Mouse (Mus musculus): ENCODE results near the gene Irf8. TPM values are rescaled to one million over a fixed set of nuclear protein-coding genes. Genes with fewer than 3 reads are reported as not detected.

Irf8 gene
- total and polyA plus RNA-seq, 2 experiments: 5.5 to 7.0 TPM

- no peaks in the 10 kb centered on the region for H3K79me2 ChIP-seq (ENCODE audit: control insufficient read depth, insufficient read depth, low read length)
- H3K27ac ChIP-seq (replicated peaks; ENCODE audit: insufficient read depth, low read depth, low read length): no peak overlapping the region
- no peak overlapping the region for H3K9ac ChIP-seq (ENCODE audit: low read depth, low read length)
- H3K36me3 ChIP-seq (ENCODE audit: control insufficient read depth, insufficient read depth, low read length): no peaks in the 10 kb centered on the region; the same call in 1 of the 2 replicates
- peaks cover 8% of the 10 kb centered on the region; the same call in 1 of the 2 replicates for H3K4me1 ChIP-seq (ENCODE audit: control insufficient read depth, insufficient read depth, low read length)
- WGBS: 97% methylated on average over 22 of the region's 22 CpGs
- TF ChIP-seq POLR2A (IDR thresholded peaks at IDR 0.05; ENCODE audit: extremely low read depth, insufficient read depth, low read length) (no peak), CTCF (IDR thresholded peaks at IDR 0.05; ENCODE audit: low read depth, low read length) (no peak)
- no peak for DNase-seq (ENCODE audit: extremely low read depth, low read depth, low spot score)
- no peaks in the 10 kb centered on the region for H3K27me3 ChIP-seq (ENCODE audit: control insufficient read depth, insufficient read depth, low read length)
- H3K4me3 ChIP-seq (ENCODE audit: insufficient read depth, low read depth, low read length): no peak overlapping the region
Observed at GRCm38 (mm10) chr8:120753476-120753875, 17.3 kb downstream of the Irf8 start.

DNA sequence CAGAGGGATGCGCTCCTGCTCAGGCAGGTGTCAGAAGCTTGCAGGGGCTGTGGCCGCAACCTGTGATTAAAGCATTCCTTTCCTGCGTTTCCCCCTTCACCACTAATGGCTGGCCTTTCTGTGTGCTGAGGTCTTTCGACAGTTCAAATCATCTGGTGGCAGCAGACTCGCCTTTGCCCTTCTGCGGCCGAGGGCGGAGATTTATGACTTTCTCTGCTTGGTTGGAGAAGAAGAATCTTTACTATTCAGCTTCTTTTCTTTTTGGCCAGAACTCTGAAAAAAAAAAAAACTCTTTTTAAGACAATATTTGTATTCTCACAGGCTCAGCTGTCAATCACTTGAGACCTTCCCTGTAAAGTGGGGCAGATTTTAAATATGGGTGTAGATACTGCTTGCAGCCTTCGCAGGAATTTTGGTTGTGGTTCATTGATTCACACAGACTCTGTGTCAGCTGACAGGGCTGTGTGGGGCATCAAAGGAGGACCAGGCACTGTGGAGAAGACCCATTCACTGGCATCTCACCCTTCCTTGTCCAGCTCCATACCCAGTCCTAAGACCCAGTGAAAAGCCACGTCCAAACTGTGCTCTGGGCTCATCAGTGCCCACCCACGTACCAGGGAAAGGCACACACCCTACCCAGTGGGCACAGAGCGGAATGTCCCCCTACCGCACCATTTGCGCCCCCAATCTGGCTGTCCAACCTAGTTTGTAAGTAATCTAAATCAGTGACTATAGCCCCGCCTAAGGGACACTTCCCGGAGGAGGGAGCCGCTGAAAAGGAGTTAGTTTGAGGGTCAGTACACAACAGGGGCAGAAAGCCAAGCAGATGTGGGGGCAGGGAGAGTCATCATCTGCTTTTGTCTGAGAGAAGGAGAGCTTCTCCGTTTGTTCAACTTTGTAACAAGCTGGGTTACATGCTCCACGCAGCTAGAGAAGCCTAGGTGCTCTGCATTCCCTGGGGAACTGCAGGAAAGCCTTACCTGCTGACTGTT is 19.4 kb downstream of the Irf8 start:
- Histone ChIP-seq H3K27me3 (ENCODE audit: control insufficient read depth, insufficient read depth, low read length) (no peaks in the 10 kb centered on the region), H3K9ac (ENCODE audit: low read depth, low read length) (no peak overlapping the region), H3K36me3 (ENCODE audit: control insufficient read depth, insufficient read depth, low read length) (no peaks in the 10 kb centered on the region; the same call in 1 of the 2 replicates), H3K4me3 (ENCODE audit: insufficient read depth, low read depth, low read length) (no peak overlapping the region), H3K4me1 (ENCODE audit: control insufficient read depth, insufficient read depth, low read length) (peaks cover 8% of the 10 kb centered on the region; the same call in 1 of the 2 replicates), H3K27ac (replicated peaks; ENCODE audit: insufficient read depth, low read depth, low read length) (no peak overlapping the region), H3K79me2 (ENCODE audit: control insufficient read depth, insufficient read depth, low read length) (no peaks in the 10 kb centered on the region)
- TF ChIP-seq POLR2A (IDR thresholded peaks at IDR 0.05; ENCODE audit: extremely low read depth, insufficient read depth, low read length) (no peak), CTCF (IDR thresholded peaks at IDR 0.05; ENCODE audit: low read depth, low read length) (no peak)
- WGBS: 90% methylated on average over 19 of the region's 19 CpGs
- no peak for DNase-seq (ENCODE audit: extremely low read depth, low read depth, low spot score)

GRCm38 (mm10) chr8:120758005-120758404 is 21.8 kb downstream of the Irf8 start:
- H3K27ac ChIP-seq (replicated peaks; ENCODE audit: insufficient read depth, low read depth, low read length): no peak overlapping the region
- 73% methylated on average over 4 of the region's 4 CpGs for WGBS
- no peak for TF ChIP-seq CTCF (IDR thresholded peaks at IDR 0.05; ENCODE audit: low read depth, low read length)
- no peak for TF ChIP-seq POLR2A (IDR thresholded peaks at IDR 0.05; ENCODE audit: extremely low read depth, insufficient read depth, low read length)
- DNase-seq (ENCODE audit: extremely low read depth, low read depth, low spot score): no peak
- no peak overlapping the region for H3K9ac ChIP-seq (ENCODE audit: low read depth, low read length)
- H3K79me2 ChIP-seq (ENCODE audit: control insufficient read depth, insufficient read depth, low read length): no peaks in the 10 kb centered on the region
- H3K4me1 ChIP-seq (ENCODE audit: control insufficient read depth, insufficient read depth, low read length): no peaks in the 10 kb centered on the region
- H3K4me3 ChIP-seq (ENCODE audit: insufficient read depth, low read depth, low read length): no peak overlapping the region
- no peaks in the 10 kb centered on the region for H3K27me3 ChIP-seq (ENCODE audit: control insufficient read depth, insufficient read depth, low read length)
- no peaks in the 10 kb centered on the region; the same call in 1 of the 2 replicates for H3K36me3 ChIP-seq (ENCODE audit: control insufficient read depth, insufficient read depth, low read length)

- H3K4me1 ChIP-seq (ENCODE audit: control insufficient read depth, insufficient read depth, low read length): no peaks in the 10 kb centered on the region; the same call in 1 of the 2 replicates
- H3K36me3 ChIP-seq (ENCODE audit: control insufficient read depth, insufficient read depth, low read length): no peaks in the 10 kb centered on the region
- H3K79me2 ChIP-seq (ENCODE audit: control insufficient read depth, insufficient read depth, low read length): no peaks in the 10 kb centered on the region
- no peaks in the 10 kb centered on the region for H3K27me3 ChIP-seq (ENCODE audit: control insufficient read depth, insufficient read depth, low read length)
- H3K4me3 ChIP-seq (ENCODE audit: insufficient read depth, low read depth, low read length): no peak overlapping the region
- 86% methylated on average over 6 of the region's 6 CpGs for WGBS
- no peak for DNase-seq (ENCODE audit: extremely low read depth, low read depth, low spot score)
- no peak overlapping the region for H3K27ac ChIP-seq (replicated peaks; ENCODE audit: insufficient read depth, low read depth, low read length)
- H3K9ac ChIP-seq (ENCODE audit: low read depth, low read length): no peak overlapping the region
- no peak for TF ChIP-seq CTCF (IDR thresholded peaks at IDR 0.05; ENCODE audit: low read depth, low read length)
- TF ChIP-seq POLR2A (IDR thresholded peaks at IDR 0.05; ENCODE audit: extremely low read depth, insufficient read depth, low read length): no peak
Observed at GRCm38 (mm10) chr8:120759847-120760246, 23.7 kb downstream of the Irf8 start.

DNA sequence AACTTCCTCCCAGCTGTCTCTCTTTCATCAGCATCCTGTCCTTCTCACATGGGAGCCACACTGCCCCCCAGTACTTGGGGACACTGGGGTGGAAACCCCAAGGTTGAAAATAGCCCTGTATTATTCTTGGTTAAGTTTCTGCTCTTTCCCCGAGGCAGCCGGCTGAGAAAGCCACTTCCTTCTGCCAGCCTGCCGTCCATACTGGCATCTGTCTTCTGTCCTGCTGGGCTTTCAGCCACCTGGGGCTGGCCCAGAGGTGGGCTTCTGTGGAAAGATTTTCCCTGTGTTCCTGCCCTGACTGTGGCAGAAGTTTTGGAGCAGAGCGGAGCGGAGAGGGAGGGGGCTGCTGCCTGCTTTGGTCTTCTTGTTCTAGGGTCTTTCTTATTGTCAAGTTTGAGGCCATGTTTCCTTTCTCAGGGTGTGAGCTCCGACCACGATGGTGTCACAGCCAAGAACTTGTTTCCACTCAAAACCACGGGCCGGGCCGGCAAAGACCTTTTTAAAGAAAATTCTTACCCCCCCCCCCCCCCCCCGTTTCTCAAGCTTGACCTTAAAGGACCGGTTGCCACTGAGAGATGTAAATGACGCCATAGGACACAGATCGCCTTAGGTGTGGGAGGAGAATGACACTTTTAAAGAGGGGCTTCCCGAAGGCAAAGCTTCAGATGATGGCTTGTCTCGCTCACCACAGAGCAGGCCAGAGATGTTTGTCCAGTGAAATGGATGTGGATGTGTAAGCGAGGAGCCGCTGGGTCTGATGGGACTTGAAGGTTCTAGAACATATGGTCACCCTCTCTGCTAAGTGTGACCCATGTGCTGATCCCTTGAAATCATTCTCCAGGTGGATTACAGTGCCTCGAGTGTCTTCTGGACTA is 24.4 kb downstream of the Irf8 start:
- Histone ChIP-seq H3K79me2 (ENCODE audit: control insufficient read depth, insufficient read depth, low read length) (no peaks in the 10 kb centered on the region), H3K9ac (ENCODE audit: low read depth, low read length) (no peak overlapping the region), H3K4me3 (ENCODE audit: insufficient read depth, low read depth, low read length) (no peak overlapping the region), H3K27ac (replicated peaks; ENCODE audit: insufficient read depth, low read depth, low read length) (no peak overlapping the region), H3K4me1 (ENCODE audit: control insufficient read depth, insufficient read depth, low read length) (no peaks in the 10 kb centered on the region; the same call in 1 of the 2 replicates), H3K36me3 (ENCODE audit: control insufficient read depth, insufficient read depth, low read length) (no peaks in the 10 kb centered on the region), H3K27me3 (ENCODE audit: control insufficient read depth, insufficient read depth, low read length) (no peaks in the 10 kb centered on the region)
- DNase-seq (ENCODE audit: extremely low read depth, low read depth, low spot score): no peak
- TF ChIP-seq POLR2A (IDR thresholded peaks at IDR 0.05; ENCODE audit: extremely low read depth, insufficient read depth, low read length) (no peak), CTCF (IDR thresholded peaks at IDR 0.05; ENCODE audit: low read depth, low read length) (no peak)
- 84% methylated on average over 19 of the region's 19 CpGs for WGBS

All from liver, adult 2 months (tissue).